Mouse (Mus musculus): Measurements from ENCODE around the gene Phf23. TPM values are rescaled to one million over a fixed set of nuclear protein-coding genes. Genes with fewer than 3 reads are reported as not detected.
A peak's percentile ranks its signal among the peaks of the same experiment; 100 is the strongest.

The Phf23 gene
- total RNA-seq, 4 experiments from 2014 or later: 55.7 to 61.0 (median 58.4) TPM

- no peak for DNase-seq
Measured at GRCm38 (mm10) chr11:69974907-69975306, 20.7 kb upstream of the Phf23 start.

GRCm38 (mm10) chr11:69976271-69976670, 19.3 kb upstream of the Phf23 start:
- no peak for DNase-seq

DNA sequence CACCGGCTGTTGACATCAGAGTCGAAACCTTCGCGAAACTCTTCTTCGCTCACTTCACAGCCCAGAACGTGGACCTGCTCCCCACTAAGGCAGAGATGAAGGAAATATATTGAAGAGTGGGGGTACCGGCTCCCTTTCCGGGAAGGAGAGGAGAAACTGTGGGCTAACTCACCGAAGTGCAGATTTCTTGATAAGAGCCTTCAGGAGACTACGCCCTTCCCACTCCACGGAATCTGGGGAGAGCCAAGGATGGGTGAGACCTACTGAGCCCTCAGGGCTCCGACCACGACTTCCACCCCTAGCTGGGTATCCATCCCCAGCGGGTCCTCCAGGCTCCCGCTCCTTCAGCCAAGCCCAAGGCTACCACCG, 15.8 kb upstream of the Phf23 start:
- no peak for DNase-seq

- DNase-seq: peak; percentile 99
Measured at GRCm38 (mm10) chr11:69980196-69981140, 15.1 kb upstream of the Phf23 start.

DNA sequence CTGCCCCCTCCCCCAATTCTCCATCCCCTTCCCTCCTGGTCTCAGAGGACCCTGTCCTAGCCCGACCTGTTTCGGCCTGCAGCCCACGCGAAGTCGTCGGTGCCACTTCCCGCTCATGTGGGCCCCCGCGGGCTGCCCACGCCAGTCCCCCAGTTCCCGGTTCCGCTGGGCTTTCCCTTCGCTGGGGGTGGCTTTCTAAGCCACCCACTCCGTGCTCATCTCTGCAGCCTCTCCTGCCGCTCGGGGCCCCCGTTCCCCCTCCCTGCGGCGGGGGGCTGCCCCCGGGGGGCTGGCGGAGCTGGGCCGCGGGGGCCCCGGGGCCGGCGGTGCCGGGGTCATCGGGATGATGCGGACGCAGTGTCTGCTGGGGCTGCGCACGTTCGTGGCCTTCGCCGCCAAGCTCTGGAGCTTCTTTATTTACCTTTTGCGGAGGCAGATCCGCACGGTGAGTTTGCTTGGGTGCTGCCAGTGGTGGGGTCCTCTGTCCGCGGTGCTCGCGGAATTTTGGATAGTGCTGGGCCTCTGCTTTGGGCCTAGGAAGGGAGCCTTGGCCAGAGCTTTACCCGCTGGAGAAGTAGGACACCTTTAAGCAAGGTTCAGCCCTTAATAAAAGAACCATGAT, 14.3 kb upstream of the Phf23 start, which contains the start of gene Ctdnep1:
Gene Ctdnep1 (plus strand): TSS at position 16 of the 622 bp plus-strand sequence.
- DNase-seq: peak; percentile 48

DNA sequence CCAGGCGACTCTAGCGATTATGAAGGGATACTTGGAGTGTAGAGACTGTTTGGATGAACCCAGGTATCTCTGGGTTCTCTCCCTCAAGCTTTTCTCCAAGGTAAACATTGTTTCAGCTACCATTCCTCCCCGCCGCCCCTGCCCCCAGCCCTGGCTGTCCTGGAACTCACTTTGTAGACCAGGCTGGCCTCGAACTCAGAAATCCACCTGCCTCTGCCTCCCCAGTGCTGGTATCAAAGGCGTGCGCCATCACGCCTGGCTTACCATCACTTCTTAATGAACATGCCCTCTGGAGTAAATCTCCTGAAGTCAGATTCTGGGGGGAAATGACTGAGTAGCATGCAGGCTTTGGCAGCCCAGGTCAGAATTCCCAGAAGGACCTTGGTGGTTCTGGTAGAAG, 13.4 kb upstream of the Phf23 start, which contains the start of gene Elp5:
Gene Elp5 (minus strand): TSS at position 293 of the 400 bp plus-strand sequence.
- no peak for DNase-seq

DNA sequence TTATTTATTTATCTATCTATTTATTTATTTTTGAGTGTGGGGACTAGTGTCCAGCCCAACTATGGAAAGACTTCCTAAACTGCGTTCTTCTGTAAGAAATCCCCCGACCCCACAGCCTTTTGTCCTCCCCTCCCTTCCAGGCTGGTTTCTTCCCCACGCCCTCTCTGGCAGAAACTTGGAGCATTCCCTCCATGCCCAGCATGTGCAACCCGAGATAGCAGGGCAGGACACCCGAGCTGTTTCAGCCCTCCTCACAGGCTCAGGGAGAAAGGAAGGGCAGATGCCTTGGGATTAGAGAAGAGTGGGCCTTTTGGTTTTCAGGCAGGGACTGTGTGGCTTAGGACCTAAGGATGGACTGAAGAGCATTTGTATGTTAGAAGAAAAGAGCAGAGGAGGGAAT, 12.7 kb upstream of the Phf23 start:
- peak; percentile 8 for DNase-seq

DNA sequence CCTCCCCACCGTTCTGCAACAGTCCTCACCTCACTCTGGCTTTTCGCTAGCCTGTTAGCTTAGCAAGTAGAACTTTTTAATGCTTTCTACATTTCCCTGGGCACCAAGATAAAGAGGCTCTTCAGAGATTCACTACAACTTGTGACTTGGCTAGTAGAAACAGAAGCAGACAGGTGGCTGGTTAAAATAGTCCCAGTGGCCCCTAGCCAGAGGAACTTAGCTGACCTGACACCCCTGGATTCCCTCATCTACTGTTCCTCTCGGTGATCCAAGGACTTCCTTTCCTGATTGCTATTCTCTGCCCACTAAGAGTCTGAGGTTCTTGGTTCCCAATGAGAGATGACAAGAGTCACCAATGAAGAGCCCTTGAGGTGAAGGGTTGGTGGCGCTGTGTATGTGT, 12.2 kb upstream of the Phf23 start:
- DNase-seq: no peak

GRCm38 (mm10) chr11:69984431-69984830, 11.1 kb upstream of the Phf23 start:
- DNase-seq: peak; percentile 8

- DNase-seq: no peak
Measured at GRCm38 (mm10) chr11:69989949-69990348, 5.6 kb upstream of the Phf23 start.

GRCm38 (mm10) chr11:69990850-69991691, 4.5 kb upstream of the Phf23 start, which contains the start of gene Gabarap:
TSS of gene Gabarap (plus strand) at chr11:69991143.
- peak; percentile 95 for DNase-seq

DNA sequence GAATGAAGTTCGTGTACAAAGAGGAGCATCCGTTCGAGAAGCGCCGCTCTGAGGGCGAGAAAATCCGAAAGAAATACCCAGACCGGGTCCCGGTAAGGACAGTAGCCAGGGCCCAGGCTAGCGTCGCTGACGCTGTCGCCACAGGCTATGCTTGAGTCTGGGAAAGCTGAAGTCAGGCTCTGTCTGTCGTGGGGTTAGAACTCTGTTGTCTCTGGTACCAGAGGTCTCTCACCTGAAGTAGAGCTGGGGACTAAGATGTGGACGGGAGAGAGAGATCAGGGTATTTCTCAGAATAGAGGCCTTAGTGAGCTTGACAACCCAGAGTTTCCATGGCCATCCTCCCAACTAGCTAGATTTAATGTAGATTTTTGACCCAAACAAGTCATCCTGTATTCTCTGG, 3.9 kb upstream of the Phf23 start:
- DNase-seq: no peak

- DNase-seq: no peak
Measured at GRCm38 (mm10) chr11:69992396-69992795, 3.2 kb upstream of the Phf23 start.

DNA sequence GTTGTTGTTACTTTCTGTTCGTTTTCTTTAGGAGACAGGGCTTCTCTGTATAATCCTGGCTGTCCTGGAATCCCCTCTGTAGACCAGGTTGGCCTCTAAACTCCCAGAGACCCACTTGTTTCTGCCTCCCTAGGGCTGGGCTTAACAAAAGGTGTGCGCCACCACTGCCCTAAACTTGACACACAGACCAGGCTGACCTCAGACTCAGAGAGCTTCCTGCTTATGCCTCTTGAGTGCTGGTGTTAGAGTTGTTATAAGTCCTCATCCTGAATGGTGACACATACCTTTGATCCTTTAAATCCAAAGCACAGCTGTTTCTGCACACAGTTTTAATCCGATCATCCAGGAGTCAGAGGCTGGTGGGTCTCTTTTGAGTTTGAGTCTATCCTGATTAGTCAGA, 2.6 kb upstream of the Phf23 start:
- DNase-seq: no peak

GRCm38 (mm10) chr11:69994401-69995090, 1.0 kb upstream of the Phf23 start:
- no peak for DNase-seq

DNA sequence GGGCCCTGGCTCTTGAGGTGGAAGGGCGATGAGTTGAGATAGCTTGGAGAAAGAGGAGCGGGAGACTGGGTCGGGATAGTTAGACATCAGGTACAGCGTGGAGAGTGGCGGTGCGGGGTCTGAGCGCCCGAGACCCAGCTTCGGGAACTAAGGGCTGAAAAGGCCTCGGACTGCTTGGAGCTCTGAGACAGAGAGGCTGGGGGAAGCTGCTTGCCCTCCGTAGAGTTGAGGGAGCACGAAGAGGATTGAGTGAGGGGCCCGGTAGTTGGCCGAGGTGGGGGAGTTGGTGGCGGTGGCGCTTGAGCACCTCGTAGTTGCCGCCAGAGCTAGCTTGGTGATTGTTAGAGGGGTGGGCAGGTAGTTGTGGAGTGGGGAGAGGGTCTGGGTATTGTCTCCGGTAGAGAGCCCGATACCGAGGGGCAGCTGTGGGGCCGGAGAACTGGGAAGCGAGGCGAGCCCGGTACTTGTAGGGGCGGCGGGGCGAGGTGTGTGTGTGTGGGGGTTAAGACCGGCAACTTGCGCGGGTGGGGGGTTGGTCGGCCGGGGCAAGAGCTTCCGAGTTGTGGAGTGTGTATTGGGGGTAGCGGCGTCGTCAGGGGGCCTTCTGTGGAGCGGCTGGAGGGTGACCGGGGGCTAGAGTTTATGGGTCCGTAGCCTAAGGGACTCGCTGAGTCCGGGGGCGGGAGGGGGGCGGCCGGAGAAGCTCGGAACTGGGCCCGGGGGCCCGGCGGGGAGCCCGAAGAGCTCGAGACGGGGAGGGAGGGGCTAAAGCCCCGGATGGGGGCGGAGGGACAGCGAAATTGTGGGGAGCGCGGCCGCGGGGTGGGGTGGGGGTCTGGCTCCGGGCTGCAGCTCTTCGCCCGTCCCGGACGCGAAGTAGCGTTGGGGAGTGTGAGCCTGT, 834 bp downstream of the Phf23 start:
- DNase-seq: no peak

DNA sequence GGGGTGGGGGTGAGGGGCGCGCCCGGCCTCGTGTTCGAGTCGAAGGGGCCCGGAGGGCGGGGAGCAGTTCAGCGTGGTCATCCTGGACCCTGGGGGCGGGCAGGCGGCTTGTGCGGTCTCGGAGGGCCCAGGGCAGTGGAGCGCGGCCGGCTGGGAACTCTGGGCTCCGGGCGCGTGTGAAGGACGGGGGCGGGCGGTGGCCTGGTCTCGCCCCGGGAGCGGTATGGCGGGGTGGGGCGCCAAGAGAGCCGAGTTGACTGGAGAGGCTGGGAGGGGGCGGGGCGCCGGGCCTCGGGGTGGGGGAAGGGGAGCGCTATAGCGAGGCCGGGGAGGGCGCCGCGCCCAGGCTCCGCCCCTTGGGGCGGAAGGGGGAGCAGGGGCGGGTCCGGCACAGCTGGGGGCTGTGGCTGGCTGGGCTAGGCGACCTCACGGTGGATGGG, 1.5 kb downstream of the Phf23 start:
- peak; percentile 84 for DNase-seq

DNA sequence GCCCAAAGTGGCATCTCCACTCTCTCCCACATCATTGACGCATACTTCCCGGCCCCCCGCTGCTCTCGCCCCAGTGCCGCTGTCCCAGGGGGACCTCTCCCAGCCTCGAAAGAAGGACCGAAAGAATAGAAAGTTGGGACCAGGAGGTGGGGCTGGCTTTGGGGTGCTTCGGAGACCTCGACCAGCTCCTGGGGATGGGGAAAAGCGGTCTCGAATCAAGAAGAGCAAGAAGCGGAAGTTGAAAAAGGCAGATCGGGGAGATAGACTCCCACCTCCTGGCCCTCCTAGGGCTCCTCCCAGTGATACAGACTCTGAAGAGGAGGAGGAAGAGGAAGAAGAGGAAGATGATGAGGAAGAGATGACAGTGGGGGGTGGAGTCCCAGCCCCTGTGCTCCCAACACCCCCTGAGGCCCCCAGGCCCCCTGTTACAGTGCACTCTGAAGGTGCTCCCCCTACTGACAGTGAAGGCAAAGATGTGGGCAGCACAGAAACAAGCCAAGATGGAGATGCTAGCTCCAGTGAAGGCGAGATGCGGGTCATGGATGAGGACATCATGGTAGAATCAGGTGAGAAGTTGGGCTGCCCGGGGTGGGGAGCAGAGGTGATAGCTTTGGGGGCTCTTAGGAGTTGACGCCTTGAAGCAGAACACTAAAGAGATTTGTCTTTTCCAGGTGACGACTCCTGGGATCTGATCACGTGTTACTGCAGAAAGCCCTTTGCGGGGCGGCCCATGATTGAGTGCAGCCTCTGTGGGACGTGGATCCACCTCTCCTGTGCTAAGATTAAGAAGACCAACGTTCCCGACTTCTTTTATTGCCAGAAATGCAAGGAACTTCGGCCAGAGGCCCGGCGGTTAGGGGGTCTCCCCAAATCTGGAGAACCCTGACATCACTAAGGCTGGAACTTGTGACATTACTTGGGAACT, 3.3 kb downstream of the Phf23 start:
- DNase-seq: no peak

DNA sequence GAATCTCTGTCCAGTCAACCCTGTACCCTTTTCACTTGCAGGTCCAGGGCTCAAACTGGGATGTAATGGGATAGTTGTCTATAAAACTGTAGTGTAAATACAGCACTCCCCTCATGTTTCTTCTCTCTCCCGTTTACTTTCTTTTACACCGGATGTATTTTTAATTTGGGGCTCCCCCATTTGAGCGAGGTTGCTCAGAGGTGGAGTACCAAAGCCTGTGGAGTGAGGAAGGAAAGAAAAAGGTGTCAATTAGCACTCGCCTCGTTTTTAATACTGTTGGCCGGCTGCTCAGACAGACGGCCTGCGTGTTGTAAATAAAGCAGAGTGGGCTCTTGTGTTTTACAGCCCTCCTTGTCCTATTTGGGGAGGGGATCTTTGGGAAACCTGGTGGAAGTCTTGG, 4.1 kb downstream of the Phf23 start:
- no peak for DNase-seq
